Mouse (Mus musculus) ES-E14 (cell line): ENCODE results near the gene Eif2s2. TPM values are rescaled to one million over a fixed set of nuclear protein-coding genes. Genes with fewer than 3 reads are reported as not detected.
"Not testable (repeated sequence)": the region's sequence is repeated elsewhere in the genome, so short reads cannot be mapped to it uniquely, and the experiment has no call there.

Experiments used
- DNase-seq: peaks from one replicate; pipeline ENCODE4 v3.0.0-alpha.2; 2013; ENCODE audit warnings: low read depth, low spot score
- H3K27ac ChIP-seq: 2 replicates; pipeline ENCODE4 v1.5.1; 2012; ENCODE audit warnings: low read depth, mild to moderate bottlenecking, low read length, moderate library complexity, mixed read lengths; ENCODE audit not compliant: poor library complexity, insufficient read depth, severe bottlenecking
- H3K36me3 ChIP-seq: 2 replicates; pipeline ENCODE4 v1.6.1; 2012; ENCODE audit warnings: mild to moderate bottlenecking, low read length, moderate library complexity, mixed read lengths; ENCODE audit not compliant: control insufficient read depth, poor library complexity, insufficient read depth, severe bottlenecking
- H3K4me1 ChIP-seq, 2 experiments: fragments of 150-350 bp in 1 of 2; sonication (generic) in 1 of 2; 2 replicates each; pipeline ENCODE4 v1.6.1; 2012; ENCODE audit warnings: low read length in 2 of 2, mild to moderate bottlenecking in 1 of 2, mixed read lengths in 1 of 2; ENCODE audit not compliant: control insufficient read depth in 2 of 2, insufficient read depth in 2 of 2, poor library complexity in 1 of 2
- H3K4me3 ChIP-seq, 2 experiments: fragments of 150-350 bp in 1 of 2; sonication (generic) in 1 of 2; 2 replicates each; pipeline ENCODE4 v1.5.1; 2012; ENCODE audit warnings: low read length in 2 of 2, low read depth in 1 of 2, mild to moderate bottlenecking in 1 of 2, mixed read lengths in 1 of 2; ENCODE audit not compliant: insufficient read depth in 1 of 2, poor library complexity in 1 of 2, severe bottlenecking in 1 of 2
- H3K9ac ChIP-seq: 2 replicates; pipeline ENCODE4 v1.6.1; 2012; ENCODE audit warnings: low read depth, mild to moderate bottlenecking, low read length, mixed read lengths; ENCODE audit not compliant: poor library complexity, insufficient read depth, severe bottlenecking
- H3K9me3 ChIP-seq: fragments of 150-350 bp; sonication (generic); 2 replicates; pipeline ENCODE4 v1.6.1; 2012; ENCODE audit warnings: low read depth, mild to moderate bottlenecking, low read length; ENCODE audit not compliant: control insufficient read depth, insufficient read depth
- CHD2 ChIP-seq: IDR thresholded peaks from 2 replicates; pipeline ENCODE4 v1.6.1; 2014; ENCODE audit warnings: mild to moderate bottlenecking, low read depth, low read length, inconsistent platforms
- HCFC1 ChIP-seq: IDR thresholded peaks from 2 replicates; pipeline ENCODE4 v1.6.1; 2012; ENCODE audit warnings: low read length, inconsistent platforms, borderline replicate concordance; ENCODE audit not compliant: insufficient read depth
- MAFK ChIP-seq: IDR thresholded peaks from 2 replicates; pipeline ENCODE4 v1.6.1; 2014; ENCODE audit warnings: mild to moderate bottlenecking, low read depth, low read length, inconsistent platforms; ENCODE audit not compliant: insufficient read depth
- ZC3H11A ChIP-seq: IDR thresholded peaks from 2 replicates; pipeline ENCODE4 v1.6.1; 2012; ENCODE audit warnings: low read depth, mild to moderate bottlenecking, inconsistent platforms, low read length, borderline replicate concordance
- ZNF384 ChIP-seq: IDR thresholded peaks from 2 replicates; pipeline ENCODE4 v1.6.1; 2012; ENCODE audit warnings: low read depth, low read length, inconsistent platforms
- in situ Hi-C, 2 experiments: fragments of 600-800 bp; cut with MboI; formaldehyde crosslinking; loops; one replicate each; pipeline ENCODE4 v1.15.1; 2025; ENCODE audit warnings: low sequenced_read_pairs in 2 of 2, inconsistent platforms in 1 of 2; ENCODE audit not compliant: unreplicated experiment in 2 of 2
- total RNA-seq: library from RNA; depleted of rRNA; stranded (reverse); fragments of 300-350 nt; gene quantifications from 2 replicates; pipeline ENCODE4 v1.2.3, GENCODE M21; 2012

Gene Eif2s2
- total RNA-seq, 1 experiment: 229 TPM

DNA sequence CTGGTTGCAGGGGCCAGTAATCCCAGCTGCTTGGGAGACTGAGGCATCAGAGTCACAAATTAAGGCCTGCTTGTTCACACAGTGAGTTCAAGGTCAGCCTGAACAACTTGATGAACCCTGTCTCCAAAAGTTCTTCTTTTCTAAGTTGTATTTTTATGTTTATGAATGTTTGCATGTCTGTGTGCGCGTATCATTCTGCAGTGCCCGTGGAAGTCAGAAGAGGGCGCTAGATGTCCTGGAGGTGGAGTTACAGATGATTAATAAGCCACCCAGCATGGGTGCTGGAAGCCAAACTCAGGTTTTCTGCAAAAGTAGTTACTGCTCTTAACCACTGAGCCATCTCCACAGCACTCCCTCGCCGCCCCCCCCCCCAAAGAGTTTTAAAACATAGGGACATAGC, 17.1 kb upstream of the Eif2s2 start:
- H3K36me3 ChIP-seq: no peaks in the 10 kb centered on the region
- no peak for TF ChIP-seq ZC3H11A
- no peak for TF ChIP-seq MAFK
- TF ChIP-seq ZNF384: no peak
- TF ChIP-seq HCFC1: no peak
- TF ChIP-seq CHD2: no peak
- no peak overlapping the region for H3K4me3 ChIP-seq
- in situ Hi-C loops: no loop called here
- no peak overlapping the region for H3K9ac ChIP-seq
- DNase-seq: no peak
- no peaks in the 10 kb centered on the region for H3K9me3 ChIP-seq
- H3K4me1 ChIP-seq: no peaks in the 10 kb centered on the region
- no peak overlapping the region for H3K27ac ChIP-seq

DNA sequence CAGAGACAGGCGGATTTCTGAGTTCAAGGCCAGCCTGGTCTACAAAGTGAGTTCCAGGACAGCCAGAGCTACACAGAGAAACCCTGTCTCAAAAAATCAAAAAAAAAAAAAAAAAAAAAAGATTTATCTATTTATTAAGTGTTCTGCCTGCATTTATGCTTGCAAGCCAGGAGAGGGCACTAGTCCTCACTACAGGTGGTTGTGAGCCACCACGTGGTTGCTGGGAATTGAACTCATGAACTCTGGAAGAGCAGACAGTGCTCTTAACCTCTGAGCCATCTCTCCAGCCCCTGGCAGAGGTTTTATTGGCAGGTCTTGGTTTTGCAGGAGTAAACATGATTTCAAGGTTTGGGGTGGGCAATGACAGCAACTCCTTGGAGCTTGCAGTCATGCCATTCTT, 15.5 kb upstream of the Eif2s2 start:
- H3K27ac ChIP-seq, H3K9me3 ChIP-seq, in situ Hi-C loops, DNase-seq, H3K36me3 ChIP-seq, H3K4me1 ChIP-seq, H3K9ac ChIP-seq, H3K4me3 ChIP-seq: not testable (repeated sequence)

DNA sequence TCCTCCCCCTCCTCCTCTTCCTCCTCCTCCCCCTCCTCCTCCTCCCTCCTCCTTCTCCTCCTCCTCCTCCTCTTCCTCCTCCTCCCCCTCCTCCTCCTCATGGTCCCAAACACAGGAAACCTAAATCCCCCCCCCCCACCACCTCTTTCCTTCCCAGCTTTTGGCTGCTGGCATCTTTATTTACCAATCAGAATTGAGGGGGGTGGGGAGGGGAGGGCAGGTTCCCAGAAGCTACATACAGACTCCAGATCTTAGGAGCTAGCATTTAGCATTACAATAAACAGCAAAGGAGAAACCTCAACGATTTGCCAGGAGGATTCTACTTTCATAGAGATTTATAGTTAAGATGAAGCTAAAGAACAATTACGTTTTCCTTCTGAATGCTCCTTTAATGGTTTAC, 13.1 kb upstream of the Eif2s2 start:
- Histone ChIP-seq H3K9me3 (no peaks in the 10 kb centered on the region), H3K4me3 (no peak overlapping the region), H3K9ac (no peak overlapping the region), H3K27ac (peak overlapping the region; percentile 66; the same call in 1 of the 2 replicates), H3K36me3 (no peaks in the 10 kb centered on the region), H3K4me1 (peaks cover 0 to 5% of the 10 kb centered on the region in 2 experiments; a peak in 1 of 4 replicates)
- no peak for TF ChIP-seq CHD2
- TF ChIP-seq ZNF384: no peak
- no peak for TF ChIP-seq ZC3H11A
- TF ChIP-seq HCFC1: no peak
- no peak for TF ChIP-seq MAFK
- DNase-seq: no peak
- in situ Hi-C loops: no loop called here

DNA sequence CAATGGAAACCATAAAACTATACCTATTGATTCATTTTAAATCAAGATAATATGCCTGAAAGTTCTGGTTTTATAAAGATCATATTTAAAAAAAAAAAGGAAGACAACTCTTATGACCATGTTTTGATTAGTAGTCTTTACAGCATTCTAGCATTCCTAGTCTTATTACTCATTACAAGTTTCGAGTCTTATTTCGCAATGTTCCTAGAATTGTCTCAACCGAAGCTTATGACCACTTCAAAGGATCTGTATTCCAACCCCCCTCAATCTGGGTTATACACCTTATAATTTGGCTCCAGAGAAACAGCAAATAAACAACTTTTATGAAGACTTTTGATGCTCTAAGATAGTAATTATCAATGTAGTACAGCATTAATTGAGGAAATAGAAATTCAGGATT, 9.4 kb upstream of the Eif2s2 start:
- Histone ChIP-seq H3K4me3 (no peak overlapping the region), H3K9ac (no peak overlapping the region), H3K36me3 (no peaks in the 10 kb centered on the region), H3K27ac (peak overlapping the region; percentile 49; the same call in 1 of the 2 replicates), H3K9me3 (no peaks in the 10 kb centered on the region), H3K4me1 (peaks cover 5 to 12% of the 10 kb centered on the region in 2 experiments; a peak in 3 of 4 replicates)
- DNase-seq: no peak
- no peak for TF ChIP-seq ZNF384
- no peak for TF ChIP-seq HCFC1
- no peak for TF ChIP-seq ZC3H11A
- TF ChIP-seq CHD2: no peak
- TF ChIP-seq MAFK: no peak
- in situ Hi-C loops: no loop called here

DNA sequence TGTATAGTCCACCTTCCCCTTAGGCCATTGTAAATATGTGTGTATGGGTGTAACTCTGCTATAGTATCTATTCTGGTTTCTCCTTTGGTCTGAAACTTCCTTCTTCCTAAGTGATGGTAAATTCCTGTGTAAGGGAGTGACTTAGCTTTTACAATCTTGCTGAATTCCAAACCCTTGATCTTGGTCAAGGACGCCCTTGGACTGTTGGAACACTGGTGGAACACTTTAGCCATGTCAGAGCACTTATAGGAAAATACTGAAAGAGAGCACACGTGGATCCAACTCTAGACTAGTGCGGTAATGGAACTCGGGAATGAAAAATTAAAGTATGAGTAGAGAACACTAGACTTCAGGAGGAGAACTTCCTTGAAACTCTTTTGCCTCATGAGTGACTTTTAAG, 6.7 kb upstream of the Eif2s2 start:
- DNase-seq, in situ Hi-C loops, H3K36me3 ChIP-seq, H3K4me3 ChIP-seq, H3K9me3 ChIP-seq, H3K9ac ChIP-seq: not testable (repeated sequence)
- Histone ChIP-seq H3K4me1 (peaks cover 5 to 16% of the 10 kb centered on the region in 2 experiments; a peak in 3 of 4 replicates), H3K27ac (peak overlapping the region; percentile 81; the same call in 1 of the 2 replicates)

DNA sequence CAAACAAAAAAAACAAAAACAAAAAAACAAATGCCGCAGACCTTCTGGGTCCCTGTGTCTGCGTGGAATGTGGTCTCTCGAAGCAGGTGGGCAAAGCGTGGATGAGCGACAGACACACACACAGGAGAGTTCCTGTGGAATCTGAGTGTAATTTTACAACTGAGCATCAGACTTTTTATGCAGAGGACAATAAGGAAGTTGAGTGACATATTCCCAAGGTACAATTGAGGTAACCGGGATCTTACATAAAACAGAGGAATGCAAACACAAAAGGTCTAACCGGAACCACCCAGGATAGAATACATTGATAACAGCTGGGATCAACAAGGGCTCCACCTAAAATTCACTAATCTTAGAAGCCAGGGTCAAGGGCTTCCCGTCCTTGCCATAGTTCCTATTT, 6.3 kb upstream of the Eif2s2 start:
- peaks cover 5 to 16% of the 10 kb centered on the region in 2 experiments; a peak in 3 of 4 replicates for H3K4me1 ChIP-seq
- DNase-seq, H3K4me3 ChIP-seq, H3K36me3 ChIP-seq, H3K9ac ChIP-seq, H3K9me3 ChIP-seq, in situ Hi-C loops: not testable (repeated sequence)
- peak overlapping the region; percentile 87; the same call in 1 of the 2 replicates for H3K27ac ChIP-seq
